Mouse (Mus musculus) left cerebral cortex, postnatal 4 days (tissue): ENCODE measurements around the gene Tmem240. TPM values are rescaled to one million over a fixed set of nuclear protein-coding genes. Genes with fewer than 3 reads are reported as not detected.
"Not testable (repeated sequence)": the region's sequence is repeated elsewhere in the genome, so short reads cannot be mapped to it uniquely, and the experiment has no call there.

ENCODE experiments used
- DNase-seq: peaks from one replicate; pipeline ENCODE4 v3.0.0-alpha.2; 2022
- intact Hi-C: fragments of 180-260 bp; cut with DNase I; formaldehyde crosslinking; loops from one replicate; pipeline ENCODE4 v1.15.1; 2025
- total RNA-seq, 2 experiments: library from RNA; stranded (reverse); gene quantifications; 2 replicates each; pipeline ENCODE4 v1.2.3; 2021

Gene Tmem240
- total RNA-seq, 2 experiments from 2014 or later = 41.0 to 44.8 TPM

- intact Hi-C loops = no loop called here
- DNase-seq = peak; percentile 81
These were observed 527 bp downstream of the Tmem240 start for GRCm38 (mm10) chr4:155734951-155735702.

- no peak for DNase-seq
- intact Hi-C loops = no loop called here
These were observed 1.2 kb downstream of the Tmem240 start for GRCm38 (mm10) chr4:155735788-155736187.

- DNase-seq = no peak
- intact Hi-C loops = no loop called here
These were observed 1.8 kb downstream of the Tmem240 start for GRCm38 (mm10) chr4:155736421-155736820.

- intact Hi-C loops = no loop called here
These were observed 3.7 kb downstream of the Tmem240 start for GRCm38 (mm10) chr4:155738262-155738661.

GRCm38 (mm10) chr4:155739152-155739551 lies 4.6 kb downstream of the Tmem240 start:
- DNase-seq = peak; percentile 18
- intact Hi-C loops = no loop called here

More at GRCm38 (mm10) chr4:155738262-155738661, 3.7 kb downstream of the Tmem240 start:
- no peak for DNase-seq

- peak; percentile 69 for DNase-seq
These were observed 5.4 kb downstream of the Tmem240 start for GRCm38 (mm10) chr4:155739741-155740636.

GRCm38 (mm10) chr4:155740681-155741080 lies 6.1 kb downstream of the Tmem240 start:
- DNase-seq, intact Hi-C loops: not testable (repeated sequence)

More at GRCm38 (mm10) chr4:155739741-155740636, 5.4 kb downstream of the Tmem240 start:
- intact Hi-C loops = no loop called here

- intact Hi-C loops = no loop called here
- no peak for DNase-seq
These were observed 8.1 kb downstream of the Tmem240 start for GRCm38 (mm10) chr4:155742684-155743083.

- intact Hi-C loops = no loop called here
- DNase-seq = no peak
These were observed 9.9 kb downstream of the Tmem240 start for GRCm38 (mm10) chr4:155744474-155744873.

- DNase-seq = no peak
- intact Hi-C loops = no loop called here
These were observed 10.5 kb downstream of the Tmem240 start for GRCm38 (mm10) chr4:155745136-155745535.

- intact Hi-C loops = no loop called here
These were observed 11.5 kb downstream of the Tmem240 start for GRCm38 (mm10) chr4:155746036-155746548.

GRCm38 (mm10) chr4:155746575-155747490 lies 12.2 kb downstream of the Tmem240 start:
- no peak for DNase-seq
- intact Hi-C loops = no loop called here

More at GRCm38 (mm10) chr4:155746036-155746548, 11.5 kb downstream of the Tmem240 start:
- DNase-seq = no peak

- intact Hi-C loops = no loop called here
- no peak for DNase-seq
These were observed 22.4 kb downstream of the Tmem240 start for GRCm38 (mm10) chr4:155757011-155757410.

GRCm38 (mm10) chr4:155759862-155760612 lies 25.4 kb downstream of the Tmem240 start:
- peak; percentile 24 for DNase-seq
- intact Hi-C loops = no loop called here

GRCm38 (mm10) chr4:155760613-155761355 lies 26.2 kb downstream of the Tmem240 start, which contains the start of gene Atad3a:
Atad3a (minus strand) TSS chr4:155761093.
- intact Hi-C loops = no loop called here
- peak; percentile 98 for DNase-seq

- DNase-seq = no peak
- intact Hi-C loops = no loop called here
These were observed 26.9 kb downstream of the Tmem240 start for GRCm38 (mm10) chr4:155761356-155762099.

- intact Hi-C loops = no loop called here
- no peak for DNase-seq
These were observed 27.8 kb downstream of the Tmem240 start for GRCm38 (mm10) chr4:155762357-155762756.

GRCm38 (mm10) chr4:155769496-155769879 lies 34.9 kb downstream of the Tmem240 start:
- intact Hi-C loops = no loop called here

More at GRCm38 (mm10) chr4:155769496-155769879, 34.9 kb downstream of the Tmem240 start:
- DNase-seq = no peak
